Mouse (Mus musculus) liver, embryonic 14.5 days (tissue): ENCODE results near the gene Gm9903. TPM values are rescaled to one million over a fixed set of nuclear protein-coding genes. Genes with fewer than 3 reads are reported as not detected.

Experiments
- ATAC-seq: fragments of 200-750 bp; cut with Nextera tagmentation; 2 replicates; pipeline ENCODE4 v1.8.0; 2017; ENCODE audit warnings: moderate number of reproducible peaks, mild to moderate bottlenecking, moderate library complexity; ENCODE audit not compliant: insufficient read depth
- DNase-seq, 3 experiments: peaks; one replicate each; pipeline ENCODE4 v3.0.0-alpha.2; 2012 to 2013; ENCODE audit warnings: low read depth in 3 of 3, low spot score in 3 of 3
- H3K27ac ChIP-seq: fragments of 300-500 bp; sonication (generic); 2 replicates; pipeline ENCODE4 v1.5.1; 2014; ENCODE audit warnings: moderate library complexity, mild to moderate bottlenecking, control low read depth, inconsistent platforms
- H3K27me3 ChIP-seq: fragments of 300-500 bp; sonication (generic); 2 replicates; pipeline ENCODE4 v1.6.1; 2014; ENCODE audit warnings: mild to moderate bottlenecking, low read length, moderate library complexity; ENCODE audit not compliant: control insufficient read depth, insufficient read depth
- H3K36me3 ChIP-seq: fragments of 300-500 bp; sonication (generic); replicated peaks from 2 replicates; pipeline ENCODE4 v1.6.1; 2014; ENCODE audit warnings: low read depth; ENCODE audit not compliant: control insufficient read depth, insufficient read depth
- H3K4me1 ChIP-seq, 2 experiments: fragments of 200-500 bp in 1 of 2; fragments of 300-500 bp in 1 of 2; sonication (generic) in 1 of 2; replicated peaks; 2 replicates each; pipeline ENCODE4 v1.6.1; 2012 to 2014; ENCODE audit warnings: antibody characterized with exemption in 1 of 2, inconsistent platforms in 1 of 2, low read length in 1 of 2; ENCODE audit not compliant: control insufficient read depth in 2 of 2, insufficient read depth in 2 of 2
- H3K4me2 ChIP-seq: fragments of 300-500 bp; sonication (generic); 2 replicates; pipeline ENCODE4 v1.6.1; 2014; ENCODE audit warnings: low read depth, mild to moderate bottlenecking, control low read depth, moderate library complexity
- H3K4me3 ChIP-seq, 2 experiments: fragments of 200-500 bp in 1 of 2; fragments of 300-500 bp in 1 of 2; sonication (generic) in 1 of 2; 2 replicates each; pipeline ENCODE4 v1.5.1; 2012 to 2014; ENCODE audit warnings: low read depth in 2 of 2, low read length in 2 of 2, mild to moderate bottlenecking in 2 of 2, control low read depth in 1 of 2, inconsistent platforms in 1 of 2, moderate library complexity in 1 of 2; ENCODE audit not compliant: insufficient read depth in 1 of 2
- H3K9ac ChIP-seq: fragments of 300-500 bp; sonication (generic); replicated peaks from 2 replicates; pipeline ENCODE4 v1.6.1; 2014; ENCODE audit warnings: mild to moderate bottlenecking, control low read depth, moderate library complexity
- H3K9me3 ChIP-seq: fragments of 300-500 bp; sonication (generic); 2 replicates; pipeline ENCODE4 v1.6.1; 2016; ENCODE audit warnings: low read length, mixed read lengths; ENCODE audit not compliant: control insufficient read depth
- CTCF ChIP-seq: IDR thresholded peaks from 2 replicates; pipeline ENCODE4 v1.5.1; 2016; ENCODE audit warnings: antibody characterized with exemption, low read depth, control low read depth
- EP300 ChIP-seq: IDR thresholded peaks from 2 replicates; pipeline ENCODE4 v1.6.1; 2016; ENCODE audit warnings: antibody characterized with exemption, low read depth
- WGBS: fragments of 180-500 bp; shearing (Covaris S2); extraction: QIAGEN DNeasy Blood & Tissue Kit; methylation state at CpG from one replicate; pipeline ENCODE4 v1.1.7; 2014; ENCODE audit not compliant: insufficient replicate concordance; 5-methylcytosine and 5-hydroxymethylcytosine counted together
- polyA plus RNA-seq, 2 experiments: library from polyadenylated mRNA; depleted of rRNA in 1 of 2; stranded (reverse) in 1 of 2; unstranded in 1 of 2; fragments of >200 nt; fragmentation: Nextera tagmentation in 1 of 2; extraction: Ambion mirVana in 1 of 2; gene quantifications; 2 replicates each; pipeline versions ENCODE4 v1.2.1 to v1.2.3; 2012 to 2014

The Gm9903 gene
- polyA plus RNA-seq, 2 experiments = 0.18 TPM; not detected in 1

GRCm38 (mm10) chr5:33637606-33638350 lies 8.1 kb downstream of the Gm9903 start:
- ATAC-seq (no peak), DNase-seq (no peak)
- 68% methylated on average over 3 of the region's 3 CpGs for WGBS
- Histone ChIP-seq H3K4me3 (no peak overlapping the region), H3K4me2 (no peak overlapping the region), H3K27ac (no peak overlapping the region), H3K9ac (no peak overlapping the region), H3K27me3 (no peaks in the 10 kb centered on the region), H3K36me3 (peaks cover 60% of the 10 kb centered on the region), H3K9me3 (no peaks in the 10 kb centered on the region), H3K4me1 (peaks cover 0 to 8% of the 10 kb centered on the region in 2 experiments; a peak in 3 of 4 replicates)
- TF ChIP-seq CTCF = no peak
- no peak for TF ChIP-seq EP300

DNA sequence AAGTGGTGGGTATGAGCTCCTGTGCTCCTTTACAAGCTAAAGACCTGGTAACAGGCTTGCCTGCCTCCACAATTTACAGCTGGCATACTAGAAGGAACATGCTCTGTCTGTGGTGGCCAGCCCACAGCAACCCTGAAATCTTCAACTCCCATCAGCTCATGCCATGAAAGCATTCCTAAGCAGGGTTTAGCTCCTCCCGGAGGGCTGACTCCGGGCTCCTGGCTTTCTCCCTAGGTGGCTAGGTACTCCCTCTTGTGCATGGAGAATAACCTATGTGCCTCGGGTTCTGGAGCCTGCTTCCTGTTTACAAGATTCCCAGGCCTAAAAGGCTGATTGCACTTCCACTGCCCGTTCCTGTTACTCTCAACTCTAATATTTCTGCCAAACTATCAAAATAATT lies 9.1 kb downstream of the Gm9903 start:
- WGBS = 72% methylated on average over 4 of the region's 4 CpGs
- TF ChIP-seq EP300 (no peak), CTCF (no peak)
- ATAC-seq (no peak), DNase-seq (no peak)
- Histone ChIP-seq H3K9ac (no peak overlapping the region), H3K27me3 (no peaks in the 10 kb centered on the region), H3K4me2 (no peak overlapping the region), H3K27ac (no peak overlapping the region), H3K4me3 (no peak overlapping the region), H3K4me1 (peaks cover 0 to 8% of the 10 kb centered on the region in 2 experiments; a peak in 3 of 4 replicates), H3K9me3 (no peaks in the 10 kb centered on the region), H3K36me3 (peaks cover 71% of the 10 kb centered on the region)

DNA sequence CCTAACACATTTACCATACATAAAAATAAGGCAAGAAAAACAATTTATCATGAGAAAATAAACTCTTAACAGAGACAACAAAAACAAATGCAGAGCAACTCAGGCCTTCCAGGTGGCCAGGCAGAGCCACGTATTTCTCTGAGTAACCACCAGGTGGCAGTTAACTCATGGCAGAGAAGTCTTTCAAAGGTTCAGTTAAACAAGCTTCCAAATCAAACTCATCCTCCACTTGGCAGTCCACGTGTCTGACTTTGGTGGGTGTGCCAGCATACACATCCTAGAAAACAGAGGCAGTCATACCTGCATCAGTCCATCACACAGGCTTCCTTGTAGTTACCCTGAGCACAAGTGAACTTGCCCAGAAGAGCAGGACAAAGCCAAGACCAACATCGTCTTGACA lies 10.9 kb downstream of the Gm9903 start:
- DNase-seq = no peak
- 39% methylated on average over 3 of the region's 3 CpGs for WGBS
- peak; percentile 79 for TF ChIP-seq CTCF
- no peak for TF ChIP-seq EP300

GRCm38 (mm10) chr5:33651017-33651416 lies 21.3 kb downstream of the Gm9903 start:
- no peak for DNase-seq
- peaks cover 23 to 24% of the 10 kb centered on the region in 2 experiments for H3K4me1 ChIP-seq
- WGBS = 4% methylated on average over 2 of the region's 2 CpGs
- H3K36me3 ChIP-seq = peaks cover 70% of the 10 kb centered on the region
- H3K27me3 ChIP-seq = no peaks in the 10 kb centered on the region
- H3K4me3 ChIP-seq = peak overlapping the region; percentile 86 to 95
- ATAC-seq = no peak
- no peaks in the 10 kb centered on the region for H3K9me3 ChIP-seq
- H3K9ac ChIP-seq = peak overlapping the region; percentile 93
- peak overlapping the region; percentile 98 for H3K4me2 ChIP-seq
- TF ChIP-seq EP300 = no peak
- no peak for TF ChIP-seq CTCF
- H3K27ac ChIP-seq = peak overlapping the region; percentile 77

More for the DNA sequence above, 10.9 kb downstream of the Gm9903 start:
- Histone ChIP-seq H3K4me1 (peaks cover 0 to 3% of the 10 kb centered on the region in 2 experiments; a peak in 2 of 4 replicates), H3K27me3 (no peaks in the 10 kb centered on the region), H3K4me2 (no peak overlapping the region), H3K36me3 (peaks cover 82% of the 10 kb centered on the region), H3K9me3 (no peaks in the 10 kb centered on the region), H3K27ac (no peak overlapping the region), H3K4me3 (no peak overlapping the region), H3K9ac (no peak overlapping the region)
- no peak for ATAC-seq

DNA sequence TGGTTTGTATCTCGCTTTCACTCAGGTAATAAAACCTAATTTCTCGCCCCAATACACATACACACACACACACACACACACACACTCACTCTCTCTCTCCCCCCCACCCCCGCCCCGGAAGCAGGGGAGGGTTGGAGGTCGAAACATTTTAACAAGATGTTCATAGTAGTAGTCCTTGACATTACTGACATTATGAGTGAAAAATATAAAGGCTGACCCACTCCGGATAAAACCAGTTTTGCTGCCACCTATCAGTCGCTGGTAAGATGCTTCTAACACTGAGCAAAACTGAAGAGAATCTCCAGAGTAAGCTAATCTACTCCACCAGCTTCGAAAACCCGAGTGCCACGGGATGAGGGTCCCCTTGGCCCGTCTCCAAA lies 21.8 kb downstream of the Gm9903 start:
- ATAC-seq (no peak), DNase-seq (no peak)
- Histone ChIP-seq H3K4me2 (peak overlapping the region; percentile 98), H3K27ac (peak overlapping the region; percentile 77), H3K9me3 (no peaks in the 10 kb centered on the region), H3K9ac (peak overlapping the region; percentile 93), H3K27me3 (no peaks in the 10 kb centered on the region), H3K36me3 (peaks cover 64% of the 10 kb centered on the region), H3K4me1 (peaks cover 26 to 27% of the 10 kb centered on the region in 2 experiments), H3K4me3 (peak overlapping the region; percentile 86 to 95)
- TF ChIP-seq CTCF (no peak), EP300 (no peak)
- 2% methylated on average over 11 of the region's 11 CpGs for WGBS
